Mouse (Mus musculus): ENCODE results near the gene Fcgrt.
A peak's percentile ranks its signal among the peaks of the same experiment; 100 is the strongest.

DNA sequence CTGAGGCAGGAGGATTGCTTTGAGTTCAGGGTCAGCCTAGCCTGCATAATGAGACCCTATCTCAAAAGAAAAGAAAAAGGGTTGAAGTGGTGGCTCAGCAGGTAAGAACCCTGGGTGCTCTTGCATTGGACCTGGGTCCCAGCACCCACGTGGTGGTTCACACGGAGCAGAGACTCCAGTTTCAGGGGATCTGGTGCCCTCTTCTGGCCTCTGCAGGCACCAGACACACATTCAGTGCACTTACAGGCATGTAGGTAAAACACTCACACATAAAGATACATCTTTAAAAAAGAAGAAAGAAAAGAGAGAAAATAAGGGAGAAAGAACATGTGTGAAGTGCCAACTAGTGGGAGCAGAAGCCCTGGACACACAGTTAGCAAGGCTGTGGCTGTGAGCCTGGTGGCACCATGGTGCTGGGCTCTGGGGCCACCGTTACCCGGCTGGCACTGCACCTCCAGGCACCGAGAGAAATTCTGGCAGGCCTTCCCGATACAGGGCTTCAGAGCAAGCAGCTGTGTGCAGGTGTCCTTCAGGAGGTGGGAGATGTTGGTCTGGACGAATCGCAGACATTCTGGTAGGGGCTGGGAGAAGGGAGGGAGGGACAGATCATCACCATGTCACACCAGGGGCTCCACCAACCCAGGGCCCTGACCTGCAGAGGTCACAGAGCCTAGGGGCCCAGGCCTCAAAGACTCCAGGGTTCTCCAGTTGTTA lies 30.0 kb upstream of the Fcgrt start:
- TF ChIP-seq CTCF (IDR thresholded peaks at IDR 0.05; ENCODE audit: low read depth) (0 out of 2 replicates have a peak, but pooled peaks have one; percentile 8), EP300 (IDR thresholded peaks at IDR 0.05; ENCODE audit: low read depth) (no peak)
